Mouse (Mus musculus): Measurements from ENCODE around the gene Gm17545.

Gene Gm17545

GRCm38 (mm10) chr9:22497021-22497767, 43.1 kb downstream of the Gm17545 start:
- DNase-seq: no peak

GRCm38 (mm10) chr9:22502972-22503371, 48.9 kb downstream of the Gm17545 start:
- DNase-seq: no peak

DNA sequence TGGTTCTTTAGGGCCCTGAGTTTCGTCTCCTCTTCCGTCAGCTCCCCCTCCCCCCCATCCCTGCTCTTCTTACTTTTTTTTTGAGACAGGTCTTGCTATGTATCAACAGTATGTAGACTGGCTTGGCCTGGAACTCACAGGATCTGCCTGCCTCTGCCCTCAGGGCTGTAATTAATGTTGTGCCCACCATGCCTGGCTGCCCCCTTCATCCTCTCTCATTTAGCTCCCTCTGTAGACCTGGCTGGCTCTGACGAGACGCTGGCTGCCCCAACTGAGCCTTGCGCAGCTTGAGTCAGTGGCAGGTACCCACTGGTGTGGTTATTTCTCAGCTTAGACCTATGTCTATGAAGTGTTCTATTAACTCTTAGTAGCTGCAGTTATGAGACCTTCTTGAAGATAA, 49.5 kb downstream of the Gm17545 start:
- DNase-seq: no peak

DNA sequence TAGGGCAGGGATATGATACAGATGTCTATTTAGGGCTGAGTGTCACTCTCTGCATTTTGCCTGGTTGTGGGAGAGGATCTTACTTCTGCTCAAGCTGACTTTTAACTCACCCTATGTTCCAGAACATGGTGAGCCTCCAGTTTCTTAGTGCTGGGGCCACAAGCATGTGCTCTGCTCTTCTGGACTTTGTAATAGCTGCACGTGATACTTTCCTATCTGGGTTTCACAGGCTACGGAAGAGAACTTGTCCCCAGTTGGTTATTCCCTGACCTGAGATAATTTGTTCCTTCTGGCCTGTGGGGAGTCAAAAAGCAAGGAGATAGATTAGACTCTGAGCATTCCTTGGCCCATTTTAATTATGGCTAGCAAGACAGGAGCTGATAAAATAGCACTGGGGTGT, 51.5 kb downstream of the Gm17545 start:
- no peak for DNase-seq
